Mouse (Mus musculus) liver, adult 2 months (tissue): Measurements from ENCODE around the gene B3gnt8. TPM values are rescaled to one million over a fixed set of nuclear protein-coding genes. Genes with fewer than 3 reads are reported as not detected.
A peak's percentile ranks its signal among the peaks of the same experiment; 100 is the strongest.

Experiments used
- DNase-seq: peaks from one replicate; pipeline ENCODE4 v3.0.0-alpha.2; 2011; ENCODE audit warnings: low read depth, low spot score; ENCODE audit errors: extremely low read depth
- H3K27ac ChIP-seq: fragments of 200-500 bp; replicated peaks from 2 replicates; pipeline ENCODE4 v1.5.1; 2012; ENCODE audit warnings: low read depth, mild to moderate bottlenecking, control low read depth, inconsistent platforms, low read length; ENCODE audit not compliant: insufficient read depth
- H3K27me3 ChIP-seq: fragments of 200-500 bp; 2 replicates; pipeline ENCODE4 v1.6.1; 2012; ENCODE audit warnings: mild to moderate bottlenecking, moderate library complexity, low read length, inconsistent platforms; ENCODE audit not compliant: control insufficient read depth, insufficient read depth
- H3K36me3 ChIP-seq: fragments of 200-500 bp; 2 replicates; pipeline ENCODE4 v1.6.1; 2012; ENCODE audit warnings: low read length, inconsistent platforms; ENCODE audit not compliant: control insufficient read depth, insufficient read depth
- H3K4me1 ChIP-seq: fragments of 200-500 bp; 2 replicates; pipeline ENCODE4 v1.6.1; 2011; ENCODE audit warnings: low read length; ENCODE audit not compliant: control insufficient read depth, insufficient read depth
- H3K4me3 ChIP-seq: fragments of 200-500 bp; 2 replicates; pipeline ENCODE4 v1.5.1; 2011; ENCODE audit warnings: low read depth, mild to moderate bottlenecking, control low read depth, low read length, moderate library complexity; ENCODE audit not compliant: insufficient read depth
- H3K79me2 ChIP-seq: fragments of 200-500 bp; 2 replicates; pipeline ENCODE4 v1.6.1; 2012; ENCODE audit warnings: inconsistent platforms, mild to moderate bottlenecking, low read length, moderate library complexity; ENCODE audit not compliant: control insufficient read depth, insufficient read depth
- H3K9ac ChIP-seq: fragments of 200-500 bp; 2 replicates; pipeline ENCODE4 v1.6.1; 2012; ENCODE audit warnings: low read depth, mild to moderate bottlenecking, control low read depth, inconsistent platforms, low read length
- CTCF ChIP-seq: fragments of 200-500 bp; IDR thresholded peaks from 2 replicates; pipeline ENCODE4 v1.5.1; 2011; ENCODE audit warnings: low read depth, low read length, control low read depth
- POLR2A ChIP-seq: fragments of 200-500 bp; IDR thresholded peaks from 2 replicates; pipeline ENCODE4 v1.6.1; 2011; ENCODE audit warnings: low read length, control low read depth; ENCODE audit not compliant: insufficient read depth; ENCODE audit errors: extremely low read depth
- WGBS: fragments of 180-500 bp; shearing (Covaris S2); methylation state at CpG from one replicate; pipeline ENCODE4 v1.1.7; 2018; 5-methylcytosine and 5-hydroxymethylcytosine counted together
- polyA plus RNA-seq: library from polyadenylated mRNA; depleted of rRNA; stranded (reverse); fragments of >200 nt; gene quantifications from 2 replicates; pipeline ENCODE4 v1.2.3, GENCODE M21; 2012
- total RNA-seq: library from RNA; depleted of rRNA; stranded (reverse); fragments of >200 nt; gene quantifications from 2 replicates; pipeline ENCODE4 v1.2.3, GENCODE M21; 2014

The B3gnt8 gene
- total and polyA plus RNA-seq, 2 experiments = 0.46 to 1.1 TPM

DNA sequence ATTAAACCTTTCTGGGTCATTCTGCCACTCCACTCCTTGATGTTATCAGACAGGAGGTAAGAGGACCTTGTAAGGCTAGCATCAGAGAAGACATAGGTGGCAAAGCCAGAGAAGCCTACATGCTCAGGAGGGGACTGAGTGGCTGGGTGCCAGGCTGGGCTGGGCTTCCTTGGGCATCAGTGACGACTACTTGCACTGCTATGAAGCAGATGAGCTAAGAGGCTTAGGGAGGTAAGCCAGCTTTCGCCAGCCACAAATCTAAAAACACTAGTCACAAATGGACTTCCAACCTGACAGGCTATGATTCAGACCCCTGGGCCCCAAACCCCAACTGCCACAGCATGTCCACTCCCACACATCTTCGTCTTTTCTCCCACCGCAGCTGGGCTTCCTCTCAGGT is 18.2 kb downstream of the B3gnt8 start:
- no peak for TF ChIP-seq CTCF
- no peak for TF ChIP-seq POLR2A
- Histone ChIP-seq H3K36me3 (peaks cover 7% of the 10 kb centered on the region), H3K4me3 (no peak overlapping the region), H3K79me2 (peaks cover 36% of the 10 kb centered on the region), H3K27me3 (no peaks in the 10 kb centered on the region), H3K27ac (no peak overlapping the region), H3K4me1 (peaks cover 11% of the 10 kb centered on the region), H3K9ac (no peak overlapping the region)
- WGBS = 77% methylated on average over 4 of the region's 4 CpGs
- no peak for DNase-seq

DNA sequence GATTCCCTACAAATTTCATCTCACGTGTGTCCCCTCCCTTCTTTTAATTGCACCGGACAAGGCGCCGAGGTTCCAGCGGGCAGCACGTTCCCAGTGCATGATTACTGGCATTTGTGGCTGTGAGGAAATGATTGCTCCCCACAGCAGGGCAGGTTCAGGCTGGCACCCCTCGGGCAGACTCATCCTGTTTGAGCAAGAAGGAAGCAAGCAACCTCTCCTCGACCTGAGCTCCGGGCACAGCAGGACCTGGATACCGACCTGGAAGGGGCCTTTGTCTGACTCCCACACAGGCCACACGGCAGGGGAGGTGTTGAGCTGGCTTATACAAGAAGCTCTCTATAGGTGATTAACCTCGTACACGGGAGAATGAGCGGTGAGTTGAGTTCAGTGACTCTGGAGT is 18.6 kb downstream of the B3gnt8 start:
- H3K9ac ChIP-seq = no peak overlapping the region
- WGBS = 74% methylated on average over 14 of the region's 14 CpGs
- H3K36me3 ChIP-seq = peaks cover 7% of the 10 kb centered on the region
- H3K27ac ChIP-seq = no peak overlapping the region
- DNase-seq = no peak
- H3K79me2 ChIP-seq = peaks cover 38% of the 10 kb centered on the region
- TF ChIP-seq POLR2A = no peak
- TF ChIP-seq CTCF = no peak
- no peak overlapping the region for H3K4me3 ChIP-seq
- H3K27me3 ChIP-seq = no peaks in the 10 kb centered on the region
- peaks cover 12% of the 10 kb centered on the region for H3K4me1 ChIP-seq

DNA sequence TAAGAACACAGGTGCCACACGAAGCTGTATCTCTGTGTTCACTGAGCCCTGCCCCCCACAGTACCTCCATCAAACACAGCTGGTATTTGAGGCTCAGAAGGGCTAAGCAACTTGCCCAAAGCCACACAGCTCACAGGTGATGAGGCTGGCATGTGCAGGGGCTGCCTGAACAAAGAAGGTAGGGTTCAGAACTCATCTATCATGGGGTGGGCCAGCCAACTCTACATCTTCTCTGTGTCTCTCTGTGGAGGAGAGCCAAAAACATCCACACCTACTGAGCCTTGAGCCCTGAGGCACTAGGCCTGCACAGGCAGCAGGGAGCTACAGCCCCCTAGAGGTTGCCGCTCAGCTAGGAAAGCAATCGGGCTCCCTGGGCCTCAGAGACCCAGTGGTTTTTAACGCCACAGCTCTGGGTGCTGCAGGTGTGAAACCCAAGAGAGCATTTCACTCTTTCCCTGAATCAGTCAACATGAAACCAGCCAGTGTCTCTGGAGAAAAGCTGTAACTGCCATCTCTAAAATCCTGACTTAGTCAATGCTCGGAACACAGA is 21.2 kb downstream of the B3gnt8 start:
- no peak for TF ChIP-seq POLR2A
- TF ChIP-seq CTCF = peak; percentile 41
- Histone ChIP-seq H3K36me3 (peaks cover 3% of the 10 kb centered on the region; the same call in 1 of the 2 replicates), H3K9ac (no peak overlapping the region), H3K27me3 (no peaks in the 10 kb centered on the region), H3K27ac (no peak overlapping the region), H3K79me2 (peaks cover 43% of the 10 kb centered on the region), H3K4me3 (no peak overlapping the region), H3K4me1 (peaks cover 26% of the 10 kb centered on the region)
- no peak for DNase-seq
- 65% methylated on average over 5 of the region's 5 CpGs for WGBS

DNA sequence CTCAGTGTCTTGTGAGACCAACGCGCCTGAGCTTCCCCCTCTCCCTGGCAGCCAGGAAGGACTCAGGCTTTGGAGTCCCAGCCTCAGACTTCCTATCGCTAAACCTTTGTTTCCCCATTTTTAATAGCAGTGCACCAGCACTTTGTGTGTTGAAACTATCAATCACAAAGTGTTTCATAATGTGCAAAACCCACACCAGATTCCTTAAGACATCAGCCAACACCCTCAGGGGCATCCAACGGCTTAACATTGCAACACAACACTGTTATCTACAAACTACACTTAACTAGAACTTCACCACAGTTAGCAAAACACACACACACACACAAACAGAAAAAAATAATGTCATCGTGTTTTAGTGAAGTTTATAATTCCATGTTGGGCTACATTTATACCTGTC is 23.4 kb downstream of the B3gnt8 start:
- Histone ChIP-seq H3K79me2 (peaks cover 49% of the 10 kb centered on the region), H3K4me3 (no peak overlapping the region), H3K4me1 (peaks cover 30% of the 10 kb centered on the region), H3K27me3 (no peaks in the 10 kb centered on the region), H3K9ac (no peak overlapping the region), H3K36me3 (peaks cover 3% of the 10 kb centered on the region; the same call in 1 of the 2 replicates), H3K27ac (peak overlapping the region; percentile 68)
- no peak for TF ChIP-seq POLR2A
- TF ChIP-seq CTCF = no peak
- WGBS = 22% methylated on average over 5 of the region's 5 CpGs
- DNase-seq = peak; percentile 72

DNA sequence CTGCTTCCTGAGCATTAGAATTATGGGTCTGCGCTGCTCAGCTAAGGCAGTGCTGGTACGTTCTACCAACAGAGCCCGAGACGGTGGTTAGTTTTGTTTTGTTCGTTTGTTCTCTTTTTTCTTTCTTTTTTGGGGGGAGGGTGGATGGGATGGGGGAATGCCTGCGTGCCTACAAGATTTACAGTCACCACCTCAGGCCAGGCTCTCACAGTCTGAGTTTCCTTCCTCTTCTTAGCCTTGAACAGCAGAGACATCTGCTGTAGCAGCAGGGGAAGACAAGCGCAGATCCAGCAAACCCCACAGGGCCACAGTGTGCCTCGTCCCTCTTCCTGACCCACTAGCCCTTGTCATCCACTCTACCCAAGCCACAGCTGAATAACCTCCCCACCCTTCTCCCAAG is 24.8 kb downstream of the B3gnt8 start:
- no peak overlapping the region for H3K27ac ChIP-seq
- H3K27me3 ChIP-seq = no peaks in the 10 kb centered on the region
- TF ChIP-seq CTCF (0 out of 2 replicates have a peak, but pooled peaks have one; percentile 13), POLR2A (no peak)
- H3K9ac ChIP-seq = no peak overlapping the region
- no peaks in the 10 kb centered on the region for H3K36me3 ChIP-seq
- H3K79me2 ChIP-seq = peaks cover 44% of the 10 kb centered on the region
- 88% methylated on average over 8 of the region's 8 CpGs for WGBS
- peak; percentile 21 for DNase-seq
- H3K4me3 ChIP-seq = no peak overlapping the region
- peaks cover 33% of the 10 kb centered on the region for H3K4me1 ChIP-seq

- 70% methylated on average over 12 of the region's 12 CpGs for WGBS
- Histone ChIP-seq H3K4me1 (peaks cover 37% of the 10 kb centered on the region), H3K36me3 (no peaks in the 10 kb centered on the region), H3K79me2 (peaks cover 45% of the 10 kb centered on the region; the same call in 1 of the 2 replicates), H3K4me3 (no peak overlapping the region), H3K9ac (no peak overlapping the region), H3K27me3 (no peaks in the 10 kb centered on the region), H3K27ac (no peak overlapping the region)
- no peak for TF ChIP-seq POLR2A
- DNase-seq = no peak
Observed at GRCm38 (mm10) chr7:25652244-25652759, 25.8 kb downstream of the B3gnt8 start.
